Mouse (Mus musculus) forebrain, embryonic 14.5 days (tissue): ENCODE data around the gene Cdyl. TPM values are rescaled to one million over a fixed set of nuclear protein-coding genes. Genes with fewer than 3 reads are reported as not detected.

Source experiments
- ATAC-seq: fragments of 200-750 bp; cut with Nextera tagmentation; 2 replicates; pipeline ENCODE4 v1.8.0; 2017; ENCODE audit warnings: mild to moderate bottlenecking, moderate library complexity
- DNase-seq: peaks from one replicate; pipeline ENCODE4 v3.0.0-alpha.2; 2015; ENCODE audit warnings: low spot score
- H3K27ac ChIP-seq: fragments of 300-500 bp; sonication (generic); 2 replicates; pipeline ENCODE4 v1.5.1; 2014; ENCODE audit warnings: low read depth, mild to moderate bottlenecking, control low read depth, low read length, moderate library complexity
- H3K27me3 ChIP-seq: fragments of 300-500 bp; sonication (generic); replicated peaks from 2 replicates; pipeline ENCODE4 v1.6.1; 2014; ENCODE audit warnings: low read length, control low read depth, mixed read lengths; ENCODE audit not compliant: control insufficient read depth, insufficient read depth
- H3K36me3 ChIP-seq: fragments of 300-500 bp; sonication (generic); 2 replicates; pipeline ENCODE4 v1.6.1; 2014; ENCODE audit warnings: low read length, control low read depth; ENCODE audit not compliant: control insufficient read depth, insufficient read depth
- H3K4me1 ChIP-seq: fragments of 300-500 bp; sonication (generic); 2 replicates; pipeline ENCODE4 v1.6.1; 2014; ENCODE audit warnings: antibody characterized with exemption, low read length, control low read depth; ENCODE audit not compliant: control insufficient read depth, insufficient read depth
- H3K4me2 ChIP-seq: fragments of 300-500 bp; sonication (generic); 2 replicates; pipeline ENCODE4 v1.6.1; 2014; ENCODE audit warnings: mild to moderate bottlenecking, control low read depth, low read length
- H3K4me3 ChIP-seq: fragments of 300-500 bp; sonication (generic); 2 replicates; pipeline ENCODE4 v1.5.1; 2014; ENCODE audit warnings: low read depth, low read length, control low read depth
- H3K9ac ChIP-seq: fragments of 300-500 bp; sonication (generic); 2 replicates; pipeline ENCODE4 v1.6.1; 2014; ENCODE audit warnings: mild to moderate bottlenecking, low read length, control low read depth, moderate library complexity
- H3K9me3 ChIP-seq: fragments of 300-500 bp; sonication (generic); replicated peaks from 2 replicates; pipeline ENCODE4 v1.6.1; 2016; ENCODE audit warnings: low read length, control low read depth, mixed read lengths; ENCODE audit not compliant: control insufficient read depth
- WGBS: fragments of 180-500 bp; shearing (Covaris S2); extraction: QIAGEN DNeasy Blood & Tissue Kit; methylation state at CpG from one replicate; pipeline ENCODE4 v1.1.7; 2014; 5-methylcytosine and 5-hydroxymethylcytosine counted together
- polyA plus RNA-seq: library from polyadenylated mRNA; unstranded; fragments of >200 nt; fragmentation: Nextera tagmentation; extraction: Ambion mirVana; gene quantifications from 2 replicates; pipeline ENCODE4 v1.2.1, GENCODE M21; 2014

Cdyl gene
- 4.5 and 4.6 TPM in 2 replicates for polyA plus RNA-seq

DNA sequence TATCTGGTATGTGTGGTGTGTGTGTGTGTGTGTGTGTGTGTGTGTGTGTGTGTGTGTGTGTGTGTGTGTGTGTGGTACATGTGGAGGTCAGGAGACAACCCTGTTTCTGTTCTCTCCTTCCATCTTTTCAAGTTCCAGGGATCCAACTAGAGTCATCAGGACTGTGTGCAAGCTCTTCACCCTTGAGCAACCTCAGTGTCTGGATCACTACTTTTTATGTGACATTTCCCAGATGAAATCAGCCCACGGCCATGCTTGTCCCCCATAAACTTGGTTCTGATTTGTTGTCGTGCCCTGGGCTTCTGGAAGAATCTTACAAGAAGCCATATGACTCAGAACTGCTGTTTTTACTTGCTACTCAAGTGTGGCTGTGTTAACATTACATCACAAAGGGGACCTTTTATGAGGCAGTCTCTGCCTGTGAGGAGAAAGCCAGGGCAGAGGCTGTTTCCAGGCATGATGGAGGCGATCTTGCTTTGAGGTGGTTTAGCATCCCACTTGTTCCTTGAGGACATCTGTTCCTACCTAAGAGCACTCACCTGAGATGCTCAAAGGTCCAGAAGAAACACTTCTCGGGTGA is at the start of gene Cdyl:
TSS of gene Cdyl (plus strand) at position 428 of the 580 bp plus-strand sequence.
- no peaks in the 10 kb centered on the region for H3K36me3 ChIP-seq
- H3K27me3 ChIP-seq = no peaks in the 10 kb centered on the region
- H3K4me2 ChIP-seq = no peak within 1 kb of the TSS
- no peaks in the 10 kb centered on the region for H3K9me3 ChIP-seq
- H3K4me1 ChIP-seq = no peaks in the 10 kb centered on the region
- no peak within 1 kb of the TSS for H3K9ac ChIP-seq
- H3K4me3 ChIP-seq = no peak within 1 kb of the TSS
- 74% methylated on average over 4 of the region's 4 CpGs for WGBS
- no peak within 1 kb of the TSS for H3K27ac ChIP-seq
- DNase-seq = no peak
- ATAC-seq = no peak

DNA sequence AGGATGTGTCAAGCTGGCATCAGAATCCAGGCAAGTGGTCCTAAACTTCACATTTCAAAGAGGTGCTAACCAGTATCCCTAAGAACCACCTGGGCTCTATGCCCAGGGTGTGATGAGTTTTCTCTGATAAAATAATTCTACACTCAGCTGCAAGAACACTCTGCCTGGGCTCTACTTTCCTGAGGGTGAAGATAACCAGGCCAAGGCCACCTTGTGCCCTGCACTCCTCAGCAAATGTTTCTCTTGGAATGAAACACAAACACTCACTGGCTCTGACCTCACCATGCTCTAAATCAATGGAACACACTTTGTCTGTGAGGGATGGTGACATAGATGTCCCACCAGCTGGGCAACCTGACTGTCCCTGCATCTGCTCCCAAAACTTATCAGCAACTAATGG is 48.9 kb upstream of the Cdyl start:
- H3K4me2 ChIP-seq = no peak overlapping the region
- no peak overlapping the region for H3K4me3 ChIP-seq
- DNase-seq (no peak), ATAC-seq (no peak)
- H3K27me3 ChIP-seq = no peaks in the 10 kb centered on the region
- H3K9ac ChIP-seq = no peak overlapping the region
- no peaks in the 10 kb centered on the region for H3K4me1 ChIP-seq
- H3K36me3 ChIP-seq = no peaks in the 10 kb centered on the region
- no peak overlapping the region for H3K27ac ChIP-seq
- no peaks in the 10 kb centered on the region for H3K9me3 ChIP-seq

- ATAC-seq = no peak
- Histone ChIP-seq H3K4me2 (no peak overlapping the region), H3K4me3 (no peak overlapping the region), H3K27me3 (no peaks in the 10 kb centered on the region), H3K9ac (no peak overlapping the region), H3K9me3 (no peaks in the 10 kb centered on the region), H3K36me3 (no peaks in the 10 kb centered on the region), H3K4me1 (no peaks in the 10 kb centered on the region), H3K27ac (no peak overlapping the region)
- 91% methylated on average over 1 of the region's 1 CpGs for WGBS
- no peak for DNase-seq
Measured at GRCm38 (mm10) chr13:35612506-35612905, 47.1 kb upstream of the Cdyl start.

DNA sequence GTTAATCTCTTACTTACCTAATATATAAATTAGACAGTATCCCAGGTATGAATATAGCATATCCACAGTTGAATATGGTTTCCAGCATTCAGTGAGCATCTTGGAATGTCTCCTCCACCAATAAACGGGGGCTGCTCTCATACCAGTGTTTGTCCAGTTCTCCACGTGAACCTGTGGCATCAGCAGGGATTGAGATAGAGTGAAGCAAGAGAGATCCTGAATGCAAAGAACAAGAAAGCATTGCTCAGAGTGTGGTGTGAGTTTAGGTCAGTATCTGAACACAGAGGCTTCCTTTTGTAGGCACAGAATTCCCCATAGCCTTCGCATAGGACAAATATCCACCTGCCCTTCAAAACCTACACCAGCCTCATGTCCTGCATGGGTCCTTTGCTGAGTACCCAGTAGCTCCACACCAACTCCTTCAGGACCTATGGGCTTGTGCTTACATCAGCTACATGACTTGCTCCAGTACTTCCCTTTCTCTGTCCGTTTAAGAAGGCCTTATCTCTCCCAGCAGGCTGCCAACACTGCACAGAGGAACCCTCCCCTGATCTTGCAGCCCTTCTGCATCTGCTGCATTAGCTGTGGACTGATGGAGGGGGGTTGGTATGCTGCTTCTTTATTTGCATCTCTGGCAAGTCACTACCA is 44.7 kb upstream of the Cdyl start:
- DNase-seq (no peak), ATAC-seq (no peak)
- no peak overlapping the region for H3K27ac ChIP-seq
- no peak overlapping the region for H3K9ac ChIP-seq
- H3K36me3 ChIP-seq = no peaks in the 10 kb centered on the region
- H3K9me3 ChIP-seq = no peaks in the 10 kb centered on the region
- H3K4me2 ChIP-seq = no peak overlapping the region
- no peaks in the 10 kb centered on the region for H3K4me1 ChIP-seq
- no peak overlapping the region for H3K4me3 ChIP-seq
- WGBS = 74% methylated on average over 4 of the region's 4 CpGs
- H3K27me3 ChIP-seq = no peaks in the 10 kb centered on the region

GRCm38 (mm10) chr13:35616524-35617099 is 43.0 kb upstream of the Cdyl start:
- WGBS = 86% methylated on average over 4 of the region's 4 CpGs
- Histone ChIP-seq H3K27ac (no peak overlapping the region), H3K36me3 (no peaks in the 10 kb centered on the region), H3K4me3 (no peak overlapping the region), H3K4me1 (no peaks in the 10 kb centered on the region), H3K9me3 (no peaks in the 10 kb centered on the region), H3K9ac (no peak overlapping the region), H3K4me2 (no peak overlapping the region), H3K27me3 (no peaks in the 10 kb centered on the region)
- DNase-seq (no peak), ATAC-seq (no peak)

DNA sequence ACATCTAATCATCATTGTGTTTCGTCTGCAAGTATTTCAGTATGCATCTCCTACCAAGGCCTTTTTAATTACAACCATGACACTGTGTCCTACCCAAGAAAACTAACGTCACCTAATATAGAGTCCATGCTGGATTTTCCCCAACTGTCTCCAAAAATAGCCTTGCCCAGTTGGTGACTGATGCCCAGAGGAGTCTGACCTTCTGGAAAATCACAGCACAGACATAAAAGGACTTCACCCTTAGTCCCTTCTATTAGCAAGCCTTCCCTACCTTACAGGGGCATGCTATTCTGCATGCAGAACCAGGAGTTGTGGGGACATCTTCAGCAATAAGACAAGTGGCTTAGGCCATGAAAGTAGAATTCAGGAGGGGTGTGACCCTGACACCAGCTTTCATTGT is 40.3 kb upstream of the Cdyl start:
- WGBS = 92% methylated on average over 2 of the region's 2 CpGs
- no peak overlapping the region for H3K4me3 ChIP-seq
- no peak for DNase-seq
- H3K36me3 ChIP-seq = no peaks in the 10 kb centered on the region
- H3K4me1 ChIP-seq = no peaks in the 10 kb centered on the region
- no peak overlapping the region for H3K27ac ChIP-seq
- no peak for ATAC-seq
- H3K4me2 ChIP-seq = no peak overlapping the region
- H3K9ac ChIP-seq = no peak overlapping the region
- H3K27me3 ChIP-seq = no peaks in the 10 kb centered on the region
- no peaks in the 10 kb centered on the region for H3K9me3 ChIP-seq

DNA sequence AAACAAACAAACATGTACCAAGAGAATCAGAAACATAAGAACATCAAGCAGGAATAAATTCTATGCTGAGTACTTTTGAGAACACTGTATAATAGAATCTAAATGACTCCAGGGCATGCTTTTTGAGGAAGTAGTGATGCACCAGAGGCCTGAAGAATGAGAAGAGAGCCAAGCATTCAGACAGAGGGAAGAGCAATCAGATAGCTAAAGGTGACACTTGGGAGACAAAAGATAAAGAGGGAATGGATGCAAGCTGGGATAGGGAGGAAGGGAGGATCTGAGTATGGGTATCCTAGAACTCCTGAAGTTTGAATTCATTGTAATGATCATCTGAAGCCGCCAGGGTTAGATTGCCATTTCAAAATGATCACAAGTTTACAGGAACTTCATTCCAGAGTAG is 38.9 kb upstream of the Cdyl start:
- 61% methylated on average over 1 of the region's 1 CpGs for WGBS
- no peaks in the 10 kb centered on the region for H3K36me3 ChIP-seq
- no peaks in the 10 kb centered on the region for H3K4me1 ChIP-seq
- ATAC-seq = no peak
- H3K27me3 ChIP-seq = no peaks in the 10 kb centered on the region
- no peak overlapping the region for H3K4me2 ChIP-seq
- H3K27ac ChIP-seq = no peak overlapping the region
- no peak overlapping the region for H3K9ac ChIP-seq
- no peaks in the 10 kb centered on the region for H3K9me3 ChIP-seq
- H3K4me3 ChIP-seq = no peak overlapping the region
- DNase-seq = no peak

DNA sequence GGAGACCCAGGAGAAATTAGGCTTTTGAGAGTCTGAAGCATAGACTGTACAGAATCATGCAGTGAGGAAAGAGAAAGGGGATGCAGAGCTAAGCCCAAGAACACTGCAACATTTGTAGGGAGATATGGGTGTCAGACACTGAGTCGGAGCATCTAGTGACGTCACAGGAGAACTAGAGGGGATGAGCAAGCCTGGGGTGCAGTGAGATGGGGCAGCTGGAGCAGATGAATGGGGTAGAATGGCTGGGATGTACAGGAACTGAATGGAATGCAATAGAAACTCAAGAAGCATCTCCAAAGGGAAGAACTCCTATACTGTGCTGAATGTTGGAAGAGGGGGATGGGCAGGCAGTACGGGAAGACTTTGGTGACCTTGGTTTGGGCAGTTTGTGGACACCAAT is 34.8 kb upstream of the Cdyl start:
- Histone ChIP-seq H3K4me1 (no peaks in the 10 kb centered on the region), H3K27me3 (no peaks in the 10 kb centered on the region), H3K4me3 (no peak overlapping the region), H3K27ac (no peak overlapping the region), H3K9me3 (no peaks in the 10 kb centered on the region), H3K9ac (no peak overlapping the region), H3K36me3 (no peaks in the 10 kb centered on the region), H3K4me2 (no peak overlapping the region)
- DNase-seq (no peak), ATAC-seq (no peak)
- 92% methylated on average over 3 of the region's 3 CpGs for WGBS

GRCm38 (mm10) chr13:35625556-35625955 is 34.1 kb upstream of the Cdyl start:
- Histone ChIP-seq H3K9ac (no peak overlapping the region), H3K27me3 (no peaks in the 10 kb centered on the region), H3K27ac (no peak overlapping the region), H3K9me3 (no peaks in the 10 kb centered on the region), H3K4me1 (no peaks in the 10 kb centered on the region), H3K4me3 (no peak overlapping the region), H3K4me2 (no peak overlapping the region), H3K36me3 (no peaks in the 10 kb centered on the region)
- ATAC-seq (no peak), DNase-seq (no peak)
- 75% methylated on average over 3 of the region's 3 CpGs for WGBS
